Mouse (Mus musculus): ENCODE measurements around the gene Cep170. TPM values are rescaled to one million over a fixed set of nuclear protein-coding genes. Genes with fewer than 3 reads are reported as not detected.
A peak's percentile ranks its signal among the peaks of the same experiment; 100 is the strongest.

Gene Cep170
- total RNA-seq, 1 experiment from 2014 or later, result 51.8 TPM

- ATAC-seq (replicated peaks; ENCODE audit: low read depth, poor library complexity, severe bottlenecking), result 0 out of 2 replicates have a peak, but pooled peaks have one; percentile 15
These were observed 13.1 kb upstream of the Cep170 start for GRCm38 (mm10) chr1:176826931-176827330.

DNA sequence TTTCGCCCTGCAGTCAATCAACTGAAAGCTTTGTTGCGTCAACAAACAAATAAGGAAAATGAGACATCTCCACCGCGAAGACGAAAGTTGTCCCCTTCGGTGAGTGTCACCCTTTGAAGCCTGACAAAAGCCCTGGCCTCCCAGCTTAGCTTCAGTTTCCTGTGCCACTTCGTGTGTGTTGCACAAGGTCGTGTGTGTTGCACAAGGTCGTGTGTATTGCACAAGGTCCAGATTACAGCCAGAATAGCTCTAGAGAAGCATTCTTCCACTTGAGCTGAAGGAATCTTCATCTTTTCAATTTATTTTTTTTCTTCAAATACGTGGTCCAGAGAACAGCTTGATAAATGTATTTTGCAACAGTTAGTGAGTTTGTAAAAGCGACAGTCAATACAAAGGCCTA is 12.3 kb upstream of the Cep170 start:
- peak; percentile 53 for ATAC-seq (replicated peaks; ENCODE audit: low read depth, poor library complexity, severe bottlenecking)

DNA sequence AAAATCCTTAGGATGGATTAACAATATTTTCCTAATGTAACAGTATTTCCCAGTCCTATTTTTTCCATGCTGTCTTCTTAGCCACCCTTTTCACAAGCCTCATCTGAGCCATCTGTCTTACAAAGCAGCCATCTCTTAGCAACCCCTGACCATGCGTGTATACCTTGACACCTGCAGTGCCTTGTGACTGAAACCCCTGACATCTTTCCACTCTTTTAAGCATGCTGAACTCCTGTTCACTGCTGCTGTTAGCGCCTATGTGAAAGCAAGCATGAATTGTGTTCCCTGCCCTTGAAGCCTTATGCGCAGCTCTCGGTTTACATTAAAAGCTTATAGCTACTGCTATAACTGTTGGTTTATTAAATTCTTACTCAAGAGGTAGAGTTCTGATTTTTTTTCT is 11.2 kb upstream of the Cep170 start:
- no peak for ATAC-seq (replicated peaks; ENCODE audit: low read depth, poor library complexity, severe bottlenecking)

DNA sequence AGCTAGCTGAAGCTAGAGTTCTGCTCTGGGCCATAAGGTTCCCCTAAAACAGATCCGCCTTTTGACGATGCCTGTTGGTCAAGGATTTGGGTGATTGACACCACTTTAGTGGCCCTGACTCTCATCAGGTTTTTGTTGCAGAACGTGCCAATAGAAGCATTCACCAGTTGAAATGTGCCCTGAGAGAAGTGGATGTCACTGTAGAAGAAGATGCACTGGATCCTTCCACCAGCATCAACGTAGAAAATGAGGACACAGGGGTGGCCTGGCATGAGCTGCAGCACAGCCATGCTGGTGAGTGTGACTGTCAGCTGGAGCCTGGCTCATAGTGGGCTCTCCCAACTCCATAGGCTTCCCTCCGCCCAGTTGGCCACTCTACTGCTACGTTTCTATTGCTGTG is 10.7 kb upstream of the Cep170 start:
- ATAC-seq (replicated peaks; ENCODE audit: low read depth, poor library complexity, severe bottlenecking), result no peak

- peak; percentile 17 for ATAC-seq (replicated peaks; ENCODE audit: low read depth, poor library complexity, severe bottlenecking)
These were observed 10.0 kb upstream of the Cep170 start for GRCm38 (mm10) chr1:176823889-176824288.

DNA sequence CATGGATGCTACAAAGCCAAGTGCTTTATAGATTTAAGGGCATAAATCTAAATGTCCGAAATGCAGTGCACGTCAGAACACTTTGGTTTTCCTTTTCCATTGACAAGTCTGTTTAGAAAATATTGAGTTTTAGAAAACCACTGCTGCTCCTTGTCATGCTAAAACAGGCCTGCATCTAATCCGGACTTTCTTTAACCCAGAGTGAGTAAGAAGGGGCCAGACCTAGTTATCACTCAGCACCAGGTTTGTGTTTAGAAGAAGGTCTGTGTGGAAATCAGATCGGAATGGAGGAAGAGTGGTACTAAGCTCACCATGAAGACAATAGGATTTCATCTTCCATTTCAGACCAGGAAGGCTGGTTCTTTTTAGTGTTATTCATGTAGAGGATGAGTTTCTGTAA is 9.1 kb upstream of the Cep170 start:
- no peak for ATAC-seq (replicated peaks; ENCODE audit: low read depth, poor library complexity, severe bottlenecking)

DNA sequence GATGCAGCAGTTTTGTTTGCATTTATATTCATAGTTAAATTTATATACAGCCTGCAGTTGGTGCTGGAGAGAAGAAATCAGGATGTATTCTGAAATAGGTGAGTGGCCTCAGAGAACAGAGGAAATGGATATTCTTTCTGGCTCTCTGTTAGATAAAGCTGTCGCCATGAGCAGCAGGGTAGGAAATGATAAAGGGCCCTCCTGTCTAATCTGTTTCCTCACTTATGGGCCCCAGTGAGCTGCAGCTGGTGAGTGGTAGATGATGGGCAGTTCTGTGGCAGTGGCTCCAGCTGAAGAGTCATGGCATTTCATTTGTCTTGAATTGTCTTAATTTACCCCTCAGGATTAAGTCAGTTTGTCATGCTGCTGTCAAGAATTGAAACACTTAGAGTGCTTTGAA is 8.1 kb upstream of the Cep170 start:
- peak; percentile 73 for ATAC-seq (replicated peaks; ENCODE audit: low read depth, poor library complexity, severe bottlenecking)

DNA sequence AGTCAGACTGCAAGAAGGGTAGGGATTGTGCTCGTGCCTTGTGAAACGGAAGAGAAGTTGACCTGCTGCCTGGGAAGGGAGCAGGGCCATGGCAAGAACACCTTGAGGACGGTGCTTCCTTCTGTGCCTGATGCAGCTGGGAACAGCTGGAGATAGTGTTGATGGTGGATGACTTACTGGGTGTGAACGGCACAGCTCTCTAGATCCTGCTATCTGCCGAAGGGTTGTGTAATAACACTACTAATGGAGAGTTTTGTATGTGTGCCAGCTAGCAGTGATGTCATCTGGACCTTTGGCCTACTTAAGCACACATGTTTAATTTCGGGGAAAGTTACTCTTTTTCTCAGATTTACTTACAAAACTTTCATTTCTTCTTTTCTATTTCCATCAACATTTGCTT is 4.9 kb upstream of the Cep170 start:
- no peak for ATAC-seq (replicated peaks; ENCODE audit: low read depth, poor library complexity, severe bottlenecking)

DNA sequence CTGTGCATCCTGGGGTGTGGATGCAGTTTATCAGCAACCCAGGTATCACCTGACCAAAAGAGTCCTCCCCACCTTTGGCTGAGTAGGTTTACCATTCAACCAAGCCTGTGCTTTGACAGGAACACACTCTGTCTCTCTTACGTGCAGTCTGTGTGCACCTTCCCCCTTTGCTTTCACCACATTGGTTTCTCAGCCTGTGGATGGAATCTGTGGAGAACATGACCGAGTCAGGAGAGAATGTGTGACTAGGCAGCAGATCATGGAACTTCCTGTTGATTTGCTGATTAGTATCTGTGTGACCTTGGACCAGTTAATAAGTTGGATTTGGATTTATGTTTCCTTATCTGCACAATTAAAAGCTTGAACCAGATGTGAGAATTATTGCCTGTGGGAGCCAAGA is 4.3 kb upstream of the Cep170 start:
- no peak for ATAC-seq (replicated peaks; ENCODE audit: low read depth, poor library complexity, severe bottlenecking)

- ATAC-seq (replicated peaks; ENCODE audit: low read depth, poor library complexity, severe bottlenecking), result 0 out of 2 replicates have a peak, but pooled peaks have one; percentile 6
These were observed 2.9 kb upstream of the Cep170 start for GRCm38 (mm10) chr1:176816728-176817127.

- ATAC-seq (replicated peaks; ENCODE audit: low read depth, poor library complexity, severe bottlenecking), result peak; percentile 82
These were observed 760 bp upstream of the Cep170 start, which contains the start of gene Sdccag8 for GRCm38 (mm10) chr1:176814591-176815062. Gene Sdccag8, plus strand, starts transcription at chr1:176814660.

- ATAC-seq (replicated peaks; ENCODE audit: low read depth, poor library complexity, severe bottlenecking), result peak; percentile 30
These were observed 403 bp downstream of the Cep170 start for GRCm38 (mm10) chr1:176813292-176814035.

DNA sequence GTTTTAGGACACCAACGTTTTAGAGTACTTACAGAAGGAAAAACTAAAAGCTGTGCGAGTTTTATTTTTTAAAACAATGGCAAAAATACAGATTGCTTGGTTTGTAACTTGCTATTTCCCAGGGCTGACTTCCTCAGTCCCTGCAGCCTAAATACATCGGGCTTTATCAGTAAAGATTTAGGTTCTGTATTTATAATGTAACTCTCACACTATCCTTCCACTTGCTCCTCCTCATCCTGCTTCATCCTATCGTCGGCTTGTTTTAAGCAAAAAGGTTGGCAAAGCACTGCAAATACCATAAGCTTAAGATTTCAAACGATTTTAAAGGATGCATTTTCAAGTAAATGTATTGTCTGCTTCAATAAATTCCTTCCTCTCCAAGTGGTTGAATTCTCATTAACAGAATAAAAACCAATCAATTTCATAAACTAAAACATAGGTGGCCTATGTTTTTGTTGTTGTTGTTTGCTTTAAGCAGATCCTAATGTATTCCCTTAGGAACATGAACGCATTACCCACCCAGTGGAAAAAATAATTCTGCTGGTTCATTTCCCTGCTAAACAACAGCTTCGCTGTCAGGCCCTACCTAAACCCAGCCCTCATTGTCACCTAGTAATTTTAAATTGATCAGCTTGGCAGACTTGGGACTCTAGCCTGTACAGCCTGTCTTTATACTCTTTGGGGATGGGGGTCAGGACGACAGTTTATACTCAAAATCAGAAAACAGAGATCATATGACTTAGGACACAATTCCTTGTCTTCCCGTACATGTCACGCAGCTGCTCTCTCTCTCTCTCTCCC is 1.2 kb downstream of the Cep170 start:
- ATAC-seq (replicated peaks; ENCODE audit: low read depth, poor library complexity, severe bottlenecking), result no peak

DNA sequence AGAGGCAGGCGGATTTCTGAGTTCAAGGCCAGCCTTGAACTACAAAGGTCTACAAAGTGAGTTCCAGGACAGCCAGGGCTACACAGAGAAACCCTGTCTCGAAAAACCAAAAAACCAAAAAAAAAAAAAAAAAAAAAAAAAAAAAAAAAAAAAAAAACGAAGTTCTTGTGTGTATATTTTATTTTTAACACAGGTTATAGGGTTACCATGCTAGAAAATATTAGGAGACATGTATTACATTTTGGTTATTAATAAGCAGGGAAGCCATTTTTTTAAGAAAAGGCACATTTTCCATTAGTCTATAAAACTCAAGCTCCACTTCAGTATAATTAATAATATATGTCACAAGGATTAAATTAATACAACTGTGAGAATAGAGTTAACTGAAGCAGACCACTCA is 2.0 kb downstream of the Cep170 start:
- ATAC-seq (replicated peaks; ENCODE audit: low read depth, poor library complexity, severe bottlenecking), result no peak

DNA sequence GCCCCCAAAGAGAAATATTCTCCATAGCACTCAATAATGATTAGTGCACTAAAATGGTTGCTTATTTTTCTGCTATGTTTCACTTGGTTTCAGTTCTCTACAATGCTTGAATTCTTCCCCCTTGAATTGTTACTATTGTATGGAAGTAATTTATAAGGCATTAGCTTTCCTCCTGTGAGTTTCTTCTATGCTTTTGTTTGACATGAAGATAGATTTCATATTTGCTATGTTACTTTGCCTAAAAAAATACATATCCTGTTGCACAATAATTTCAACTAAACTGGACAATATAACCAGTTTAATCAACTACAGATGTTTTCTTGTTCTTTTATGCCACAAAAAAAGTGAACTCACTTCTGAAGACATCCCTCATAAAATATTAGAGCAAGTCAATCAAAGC is 3.7 kb downstream of the Cep170 start:
- ATAC-seq (replicated peaks; ENCODE audit: low read depth, poor library complexity, severe bottlenecking), result no peak

GRCm38 (mm10) chr1:176800728-176801365 is 13.0 kb downstream of the Cep170 start:
- ATAC-seq (replicated peaks; ENCODE audit: low read depth, poor library complexity, severe bottlenecking), result peak; percentile 93

GRCm38 (mm10) chr1:176798673-176799072 is 15.2 kb downstream of the Cep170 start:
- ATAC-seq (replicated peaks; ENCODE audit: low read depth, poor library complexity, severe bottlenecking), result no peak

DNA sequence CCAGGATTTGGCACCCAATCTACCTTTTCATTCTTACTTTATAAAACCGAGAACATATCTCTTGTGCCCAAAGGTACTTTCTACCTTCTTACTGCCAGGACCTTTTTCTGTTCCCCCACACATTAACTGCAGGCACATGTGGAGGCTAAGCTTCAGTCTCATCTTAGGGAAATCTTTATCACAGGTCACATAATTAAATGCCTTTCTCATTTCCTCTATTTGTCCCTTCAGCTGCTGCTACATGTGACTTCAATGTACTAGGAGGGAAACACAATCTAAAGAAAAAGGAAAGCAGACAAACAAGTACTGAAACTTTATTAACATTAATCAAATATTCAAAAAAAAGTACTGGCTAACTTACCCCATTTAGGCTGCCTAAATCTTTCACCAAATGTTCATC is 21.7 kb downstream of the Cep170 start:
- ATAC-seq (replicated peaks; ENCODE audit: low read depth, poor library complexity, severe bottlenecking), result no peak

- ATAC-seq (replicated peaks; ENCODE audit: low read depth, poor library complexity, severe bottlenecking), result no peak
These were observed 24.5 kb downstream of the Cep170 start for GRCm38 (mm10) chr1:176789326-176789725.

DNA sequence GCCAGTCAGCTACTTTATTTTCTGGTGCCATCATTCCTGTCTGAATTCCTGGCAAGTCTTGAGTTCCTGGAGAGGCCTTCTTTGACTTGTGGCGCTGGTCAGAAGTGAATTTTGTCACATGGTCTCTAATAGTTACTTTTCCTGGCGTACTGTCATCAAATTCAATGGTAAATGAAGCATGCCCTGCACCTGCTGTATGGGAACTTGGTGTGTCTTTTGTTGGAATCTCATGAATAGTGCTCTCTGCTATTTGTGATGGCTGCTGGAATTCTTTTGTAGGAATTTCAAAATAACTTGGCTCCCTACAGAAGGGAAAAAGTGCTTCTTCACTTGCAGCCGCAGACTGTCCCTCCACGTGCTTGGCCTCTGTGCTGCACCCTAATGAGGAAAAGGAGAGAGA is 39.3 kb downstream of the Cep170 start:
- no peak for ATAC-seq (replicated peaks; ENCODE audit: low read depth, poor library complexity, severe bottlenecking)

GRCm38 (mm10) chr1:176762295-176762694 is 51.6 kb downstream of the Cep170 start:
- ATAC-seq (replicated peaks; ENCODE audit: low read depth, poor library complexity, severe bottlenecking), result no peak

Measured in common myeloid progenitor, adult 5-6 weeks (primary cell).